Mouse (Mus musculus) right cerebral cortex, adult 2 months (tissue): ENCODE measurements at regions not wholly inside any gene's neighbourhood (a gene's known extent, or its start where the extent isn't known, plus 50 kb on each side); places are given as distances from the start of the nearest gene placed in this dataset.

Source experiments
- DNase-seq, 2 experiments: peaks; one replicate each; pipeline ENCODE4 v3.0.0; 2021 to 2022; ENCODE audit warnings: low spot score in 2 of 2

DNA sequence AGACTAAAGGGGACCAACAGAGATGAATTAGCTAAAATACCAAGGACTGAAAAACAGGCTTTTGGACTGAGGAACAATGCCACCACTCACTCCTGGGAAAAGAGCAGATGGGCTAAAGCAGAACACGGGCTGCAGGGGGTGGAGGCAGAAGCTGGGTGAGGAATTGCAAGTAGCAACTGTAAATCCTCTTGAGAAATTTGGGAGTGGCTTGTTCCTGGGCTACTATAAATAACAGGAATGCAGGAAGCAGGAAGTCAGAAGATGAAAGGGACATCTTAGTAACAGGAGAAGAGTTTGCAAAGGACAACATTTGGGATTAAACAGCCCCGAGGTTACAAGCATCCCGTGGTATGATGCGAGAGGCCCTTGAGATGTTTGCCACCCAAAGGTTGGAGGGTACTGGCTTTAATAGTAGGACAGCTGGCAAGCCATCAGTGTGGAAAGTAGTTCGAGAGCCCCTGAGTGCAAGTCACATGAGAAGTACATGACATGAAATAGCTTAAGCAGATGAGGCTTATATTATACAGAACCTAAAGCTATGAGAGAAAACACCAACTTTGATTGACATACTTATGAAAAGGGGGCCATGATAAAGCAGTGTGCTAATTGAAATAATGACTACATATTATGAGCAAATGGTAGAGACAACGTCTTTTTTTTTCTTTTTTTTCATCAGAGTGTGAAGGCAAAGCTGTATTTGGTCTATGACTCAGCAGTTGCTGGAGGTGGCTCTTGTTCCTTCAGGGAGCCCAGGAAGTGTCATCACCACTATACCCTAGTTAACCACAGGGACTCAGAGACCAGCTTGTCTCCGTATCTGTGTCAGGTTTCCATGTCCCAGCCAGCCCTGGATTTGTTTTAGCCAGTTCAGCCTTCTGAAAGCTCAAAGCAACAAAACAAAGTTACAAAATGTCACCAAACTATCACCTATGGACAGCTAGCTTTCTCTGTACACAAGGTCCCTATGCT lies 357.6 kb upstream of the Acvr2a start:
- peak; percentile 40 to 67 for DNase-seq

GRCm38 (mm10) chr2:48457117-48457516 lies 356.8 kb upstream of the Acvr2a start:
- DNase-seq: no peak

- DNase-seq: no peak
These were observed 348.4 kb upstream of the Acvr2a start for GRCm38 (mm10) chr2:48465483-48465882.

- no peak for DNase-seq
These were observed 345.0 kb upstream of the Acvr2a start for GRCm38 (mm10) chr2:48468895-48469294.

GRCm38 (mm10) chr2:48469357-48469756 lies 344.6 kb upstream of the Acvr2a start:
- no peak for DNase-seq

- DNase-seq: no peak
These were observed 340.8 kb upstream of the Acvr2a start for GRCm38 (mm10) chr2:48473102-48473501.

DNA sequence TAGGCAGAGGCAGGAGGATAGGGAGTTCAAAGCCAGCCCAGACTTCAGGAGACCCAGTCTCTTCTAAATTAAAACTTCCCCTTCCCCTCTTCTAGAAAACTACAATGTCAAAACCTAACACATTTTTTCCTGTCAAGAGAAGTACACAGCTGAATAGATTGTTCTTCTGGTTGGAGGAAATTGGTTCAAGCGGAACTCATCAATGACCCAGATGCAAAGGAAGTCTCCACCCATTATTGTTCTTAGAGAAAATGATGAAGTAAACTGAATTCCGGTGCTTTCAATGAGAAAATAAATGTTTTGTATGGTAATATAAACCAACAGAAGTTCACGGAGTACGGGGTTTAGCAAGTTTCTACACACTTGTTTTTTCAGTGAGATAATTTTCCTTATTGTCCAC lies 339.3 kb upstream of the Acvr2a start:
- no peak for DNase-seq

DNA sequence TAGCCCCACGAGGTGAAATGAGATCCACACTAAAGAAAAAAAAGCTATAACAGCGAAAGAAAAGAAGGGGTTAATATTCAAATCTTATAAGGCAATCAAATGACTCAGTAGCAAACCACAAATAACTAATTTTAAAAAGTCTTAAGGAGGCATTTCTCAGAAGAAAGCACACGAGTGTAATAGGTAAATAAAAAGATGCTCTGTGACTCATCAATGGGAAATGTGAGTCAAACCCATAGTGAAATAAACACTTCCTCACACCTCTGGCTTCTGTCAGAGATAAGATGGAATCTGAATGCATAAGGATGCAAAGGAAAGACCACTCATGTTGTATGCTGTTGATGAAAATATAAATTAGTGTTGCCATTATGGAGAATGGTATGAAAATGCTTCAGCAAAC lies 337.1 kb upstream of the Acvr2a start:
- DNase-seq: no peak

- no peak for DNase-seq
These were observed 336.6 kb upstream of the Acvr2a start for GRCm38 (mm10) chr2:48477336-48477735.

DNA sequence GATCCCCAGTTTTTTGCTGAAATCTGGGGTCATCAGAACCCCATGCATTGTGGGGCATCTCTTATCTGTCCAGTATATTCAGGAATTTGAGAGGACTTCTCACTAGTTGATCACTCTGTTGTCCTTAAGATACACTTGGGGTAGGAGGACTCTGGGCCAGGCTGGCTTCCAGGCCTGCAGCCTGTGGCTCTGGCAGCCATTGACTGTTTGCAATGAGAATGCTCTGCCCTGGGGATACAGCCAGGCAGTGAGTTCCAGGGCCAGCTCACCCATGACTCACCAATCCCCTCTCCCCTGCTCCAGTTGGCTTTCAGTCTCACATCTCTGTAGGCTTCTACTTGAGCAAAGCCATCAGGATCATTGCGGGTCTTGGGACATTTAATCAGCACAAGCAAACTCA lies 334.3 kb upstream of the Acvr2a start:
- DNase-seq: no peak

DNA sequence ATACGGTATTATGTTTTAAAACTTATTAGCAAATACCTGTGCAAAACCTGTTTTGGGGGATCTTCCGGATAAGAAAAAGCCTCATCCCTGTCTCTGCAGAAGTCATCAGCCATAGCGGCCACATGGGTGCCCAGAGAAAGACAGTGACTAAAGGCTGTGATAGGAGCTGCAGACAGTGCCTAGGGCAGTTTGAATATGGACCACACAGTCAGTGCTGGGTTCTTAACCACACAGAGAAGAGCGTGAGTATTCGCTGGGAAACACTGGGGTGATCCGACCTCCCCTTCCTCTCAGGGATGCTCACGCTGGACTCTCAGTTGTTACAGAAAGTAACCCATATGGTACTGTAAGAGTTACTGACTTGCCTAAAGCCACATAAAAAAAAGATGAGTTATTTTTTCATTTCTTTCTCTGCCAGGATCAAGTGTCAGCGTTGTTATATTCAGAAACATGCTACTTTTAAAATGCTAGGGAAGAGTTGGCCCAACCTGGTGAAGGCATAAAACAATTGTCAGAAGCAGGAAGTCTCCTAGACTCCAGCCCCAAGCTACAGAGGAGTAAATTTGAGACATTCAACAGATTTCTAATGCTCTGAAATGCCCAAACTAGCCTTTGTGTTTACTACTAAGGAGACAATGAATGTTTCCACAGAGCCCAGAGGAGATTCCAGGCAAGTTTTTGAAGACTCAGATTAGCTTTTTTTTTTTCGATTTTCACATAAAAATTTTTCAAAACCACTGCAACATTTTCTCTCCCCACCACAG lies 333.3 kb upstream of the Acvr2a start:
- no peak for DNase-seq

DNA sequence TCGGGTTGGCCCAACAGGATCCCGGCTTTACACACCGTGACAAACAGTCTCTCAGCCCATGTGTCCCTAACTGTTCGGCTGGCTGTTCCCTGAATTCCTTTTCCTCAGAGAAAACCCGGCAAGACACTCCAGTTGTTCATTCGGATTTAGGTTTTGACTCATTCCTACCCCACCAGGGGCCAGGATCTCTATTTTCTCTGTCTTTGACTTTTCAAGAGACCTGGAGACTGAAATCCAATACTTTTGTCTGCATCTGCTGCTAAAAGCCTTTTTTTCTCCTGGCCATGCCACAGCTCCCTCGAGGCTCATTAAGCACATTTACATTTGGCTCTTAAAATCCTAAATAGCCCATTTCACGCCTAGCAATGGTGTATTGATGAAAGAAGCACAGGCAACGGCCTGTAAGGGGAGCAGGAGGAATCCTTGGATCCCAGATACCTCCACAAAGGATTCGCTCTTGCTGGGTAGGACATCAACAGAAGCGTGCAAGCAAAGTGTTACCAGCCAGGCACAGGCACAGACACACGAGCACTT lies 332.6 kb upstream of the Acvr2a start:
- no peak for DNase-seq

DNA sequence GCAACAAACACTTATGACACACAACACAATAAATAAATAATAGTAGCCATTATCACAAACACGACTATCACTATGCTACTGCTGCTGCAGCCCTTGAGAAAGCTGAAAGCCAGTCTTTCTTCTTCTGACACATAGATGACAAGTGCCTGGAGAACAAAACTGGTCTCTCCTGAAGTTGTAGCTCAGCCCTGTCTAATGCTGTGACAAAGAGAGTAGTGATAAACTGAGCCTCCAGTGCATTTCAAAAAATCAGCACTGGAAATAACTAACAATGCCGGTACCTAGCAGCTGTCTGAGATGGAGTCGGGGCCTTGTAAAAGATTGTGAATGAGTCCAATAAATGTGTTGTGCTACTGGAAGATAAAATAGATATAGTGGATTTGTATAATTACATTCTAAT lies 320.3 kb upstream of the Acvr2a start:
- no peak for DNase-seq

GRCm38 (mm10) chr2:48494065-48494464 lies 319.8 kb upstream of the Acvr2a start:
- no peak for DNase-seq

DNA sequence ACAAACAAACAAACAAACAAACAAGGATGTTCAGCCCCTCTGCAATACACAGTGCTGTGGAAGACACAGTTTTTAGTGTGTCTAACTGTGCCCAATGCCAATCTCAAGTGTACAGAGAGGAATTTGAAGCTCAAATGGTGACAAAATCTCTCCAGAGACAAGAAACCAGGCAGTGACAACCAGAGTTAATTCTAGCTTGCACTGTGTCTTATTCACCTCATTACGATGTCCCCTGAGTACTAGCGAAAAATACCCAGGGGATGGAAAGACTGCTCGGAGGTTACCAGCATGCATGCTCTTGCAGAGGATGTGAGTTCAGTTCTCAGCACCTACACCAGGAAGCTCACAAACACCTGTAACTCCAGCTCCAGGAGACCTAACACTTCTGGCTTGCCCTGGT lies 319.3 kb upstream of the Acvr2a start:
- no peak for DNase-seq

DNA sequence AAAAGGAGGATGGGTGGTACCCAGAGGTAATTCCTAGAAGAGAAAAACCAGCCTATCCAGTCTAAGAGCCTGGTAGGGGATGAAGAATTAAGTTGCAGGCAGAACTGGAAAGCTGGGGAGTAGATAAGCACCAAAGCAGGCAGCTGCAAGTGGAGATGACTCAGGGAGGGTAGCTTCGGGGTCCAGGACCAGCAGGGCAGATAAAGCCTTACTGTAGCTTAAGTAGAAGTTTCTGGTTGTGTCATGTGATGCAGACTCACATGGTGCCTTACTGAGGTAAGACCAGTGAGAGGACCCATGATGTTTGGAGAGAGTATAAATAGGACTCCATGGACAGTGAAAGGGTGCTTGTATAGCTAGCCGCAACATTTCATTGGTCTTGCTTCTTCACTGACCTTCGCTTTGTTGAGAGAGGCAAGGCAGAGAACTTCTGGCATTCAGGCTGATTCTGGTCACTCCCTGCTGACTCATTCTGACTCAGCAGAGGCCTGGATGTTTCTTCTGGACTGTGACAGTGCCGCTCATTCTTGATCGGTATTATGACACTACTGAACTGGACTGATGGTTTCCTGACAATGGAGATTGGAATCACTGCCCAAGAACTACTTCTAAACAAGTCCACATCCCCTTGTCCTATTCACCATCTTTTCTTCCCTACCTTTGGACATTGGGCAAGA lies 315.7 kb upstream of the Acvr2a start:
- no peak for DNase-seq

DNA sequence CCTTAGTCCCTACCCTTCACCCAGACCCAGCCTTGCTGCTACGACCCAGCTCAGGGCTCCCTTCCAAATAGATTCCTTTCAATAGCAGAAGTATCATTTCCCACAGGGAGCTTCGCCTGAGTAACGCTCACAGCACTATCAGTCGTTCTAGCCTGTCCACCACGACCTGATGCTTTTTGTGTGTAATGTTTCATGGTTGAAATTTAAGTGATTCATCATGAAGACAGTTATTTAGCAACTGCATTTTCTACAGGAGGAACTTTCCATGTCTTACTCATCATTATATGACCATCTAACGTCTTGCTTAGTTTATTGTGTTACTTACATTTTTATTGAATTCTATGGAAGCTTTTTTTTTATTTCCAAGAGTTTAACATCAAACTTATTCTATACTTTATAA lies 314.5 kb upstream of the Acvr2a start:
- no peak for DNase-seq

GRCm38 (mm10) chr2:48501387-48501786 lies 312.5 kb upstream of the Acvr2a start:
- no peak for DNase-seq

- no peak for DNase-seq
These were observed 300.1 kb upstream of the Acvr2a start for GRCm38 (mm10) chr2:48513848-48514247.

DNA sequence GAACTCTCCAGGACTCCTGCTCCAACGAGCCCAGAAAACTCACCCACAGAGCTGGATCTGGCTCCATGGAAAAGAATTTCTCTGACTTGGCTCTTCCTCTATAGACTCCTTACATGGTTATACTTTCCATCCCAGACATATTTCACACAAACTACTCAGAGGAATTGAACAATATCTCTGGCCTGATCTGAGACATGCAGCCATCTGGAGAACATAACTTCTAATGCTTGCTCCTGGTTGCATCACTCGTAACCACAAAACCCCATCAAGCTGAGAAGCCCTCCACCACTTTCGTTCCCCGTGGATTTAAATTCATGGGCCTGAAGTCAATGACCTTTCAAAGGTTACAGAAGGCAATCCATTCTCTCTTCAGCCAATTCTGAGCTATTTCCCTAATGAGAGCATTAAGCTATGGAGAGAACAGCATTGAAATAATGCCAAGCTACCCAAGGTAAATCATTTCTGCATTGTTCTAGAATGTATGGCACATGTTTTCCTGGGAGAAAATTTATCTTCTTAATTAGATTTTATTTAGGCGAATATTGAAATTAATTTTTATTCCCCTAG lies 294.0 kb upstream of the Acvr2a start:
- DNase-seq: no peak

- no peak for DNase-seq
These were observed 293.4 kb upstream of the Acvr2a start for GRCm38 (mm10) chr2:48520535-48520971.

- DNase-seq: no peak
These were observed 278.5 kb upstream of the Acvr2a start for GRCm38 (mm10) chr2:48535453-48535852.
